Mouse (Mus musculus) olfactory bulb, adult 2 months (tissue): Measurements from ENCODE around the gene Kdm8.

Experiments
- CTCF ChIP-seq: fragments of 200-500 bp; IDR thresholded peaks from 2 replicates; pipeline ENCODE4 v1.5.1; 2012; ENCODE audit warnings: low read depth, mild to moderate bottlenecking, low read length, moderate library complexity; ENCODE audit not compliant: insufficient read depth
- POLR2A ChIP-seq: fragments of 200-500 bp; IDR thresholded peaks from 2 replicates; pipeline ENCODE4 v1.6.1; 2012; ENCODE audit warnings: mild to moderate bottlenecking, low read depth, low read length, moderate library complexity; ENCODE audit not compliant: insufficient read depth

DNA sequence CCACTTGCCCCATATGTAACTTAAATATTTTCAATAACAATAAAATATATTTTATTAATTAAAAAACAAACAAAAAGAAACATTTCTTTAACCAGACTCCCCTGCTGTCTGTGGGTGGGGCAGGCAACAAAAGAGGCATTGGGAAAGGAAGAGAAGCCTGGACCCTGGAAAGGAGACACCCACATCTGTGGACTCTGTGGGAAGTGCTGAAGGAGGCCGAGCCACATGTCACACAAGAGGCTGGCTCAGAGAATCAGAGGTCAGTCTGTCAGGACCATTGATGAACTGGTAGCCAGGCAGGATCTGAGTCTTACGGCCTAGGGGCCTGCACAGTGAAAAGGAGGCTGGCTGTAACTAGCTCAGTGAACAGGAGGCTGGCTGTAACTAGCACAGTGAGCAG is 17.7 kb downstream of the Kdm8 start:
- TF ChIP-seq CTCF (no peak), POLR2A (no peak)
